Mouse (Mus musculus) midbrain, embryonic 14.5 days (tissue): ENCODE measurements around the gene Gas1. TPM values are rescaled to one million over a fixed set of nuclear protein-coding genes. Genes with fewer than 3 reads are reported as not detected.

Experiments
- ATAC-seq: fragments of 200-750 bp; cut with Nextera tagmentation; 2 replicates; pipeline ENCODE4 v1.8.0; 2017; ENCODE audit warnings: moderate number of reproducible peaks, moderate library complexity; ENCODE audit not compliant: low FRiP score, low TSS enrichment
- DNase-seq: peaks from one replicate; pipeline ENCODE4 v3.0.0-alpha.2; 2015
- H3K27ac ChIP-seq: fragments of 300-500 bp; sonication (generic); replicated peaks from 2 replicates; pipeline ENCODE4 v1.5.1; 2014; ENCODE audit warnings: mild to moderate bottlenecking, low read depth, low read length, moderate library complexity
- H3K27me3 ChIP-seq: fragments of 300-500 bp; sonication (generic); 2 replicates; pipeline ENCODE4 v1.6.1; 2014; ENCODE audit warnings: low read length, control low read depth, mixed read lengths; ENCODE audit not compliant: control insufficient read depth, insufficient read depth
- H3K36me3 ChIP-seq: fragments of 300-500 bp; sonication (generic); 2 replicates; pipeline ENCODE4 v1.6.1; 2014; ENCODE audit warnings: low read length, control low read depth; ENCODE audit not compliant: control insufficient read depth, insufficient read depth
- H3K4me1 ChIP-seq: fragments of 300-500 bp; sonication (generic); 2 replicates; pipeline ENCODE4 v1.6.1; 2014; ENCODE audit warnings: mild to moderate bottlenecking, antibody characterized with exemption, low read length, control low read depth; ENCODE audit not compliant: control insufficient read depth, insufficient read depth
- H3K4me2 ChIP-seq: fragments of 300-500 bp; sonication (generic); 2 replicates; pipeline ENCODE4 v1.6.1; 2014; ENCODE audit warnings: mild to moderate bottlenecking, low read length, moderate library complexity
- H3K4me3 ChIP-seq: fragments of 300-500 bp; sonication (generic); replicated peaks from 2 replicates; pipeline ENCODE4 v1.5.1; 2014; ENCODE audit warnings: low read depth, low read length
- H3K9ac ChIP-seq: fragments of 300-500 bp; sonication (generic); replicated peaks from 2 replicates; pipeline ENCODE4 v1.6.1; 2014; ENCODE audit warnings: mild to moderate bottlenecking, low read length, moderate library complexity
- H3K9me3 ChIP-seq: fragments of 300-500 bp; sonication (generic); 2 replicates; pipeline ENCODE4 v1.6.1; 2016; ENCODE audit warnings: low read length, control low read depth, mixed read lengths; ENCODE audit not compliant: control insufficient read depth
- WGBS: fragments of 180-500 bp; shearing (Covaris S2); extraction: QIAGEN DNeasy Blood & Tissue Kit; methylation state at CpG from one replicate; pipeline ENCODE4 v1.1.7; 2014; 5-methylcytosine and 5-hydroxymethylcytosine counted together
- polyA plus RNA-seq: library from polyadenylated mRNA; unstranded; fragments of >200 nt; fragmentation: Nextera tagmentation; extraction: Ambion mirVana; gene quantifications from 2 replicates; pipeline ENCODE4 v1.2.1, GENCODE M21; 2014

Gene Gas1
- polyA plus RNA-seq, 1 experiment from 2014 or later: 24.2 TPM

GRCm38 (mm10) chr13:60124456-60124855 is 52.7 kb downstream of the Gas1 start:
- no peak for ATAC-seq
- DNase-seq: no peak
- H3K9me3 ChIP-seq: no peaks in the 10 kb centered on the region
- no peaks in the 10 kb centered on the region for H3K27me3 ChIP-seq
- peaks cover 20% of the 10 kb centered on the region for H3K4me1 ChIP-seq
- no peak overlapping the region for H3K4me2 ChIP-seq
- 48% methylated on average over 7 of the region's 7 CpGs for WGBS
- H3K27ac ChIP-seq: no peak overlapping the region
- H3K36me3 ChIP-seq: no peaks in the 10 kb centered on the region
- no peak overlapping the region for H3K4me3 ChIP-seq
- H3K9ac ChIP-seq: no peak overlapping the region
